Mouse (Mus musculus): Measurements from ENCODE around the gene Anln.

Anln gene

GRCm38 (mm10) chr9:22399021-22399420, 10.0 kb upstream of the Anln start:
- no peak for DNase-seq

DNA sequence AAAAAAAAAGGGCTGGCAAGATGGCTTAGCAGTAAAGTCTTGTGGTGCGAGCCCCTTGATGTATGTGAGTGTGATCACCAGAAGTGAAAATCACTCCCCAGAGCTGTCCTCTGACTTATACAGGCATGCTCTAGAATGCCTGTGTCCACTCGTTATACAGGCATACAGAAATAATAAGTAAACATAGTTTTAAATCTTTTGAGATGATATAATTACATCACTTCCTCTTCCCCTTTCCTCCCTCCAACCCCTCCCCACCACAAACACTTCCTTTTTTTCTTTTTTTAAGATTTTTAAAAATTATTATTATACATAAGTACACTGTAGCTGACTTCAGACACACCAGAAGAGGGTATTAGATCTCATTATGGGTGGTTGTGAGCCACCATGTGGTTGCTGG, 5.7 kb upstream of the Anln start:
- no peak for DNase-seq

GRCm38 (mm10) chr9:22390390-22390789, 1.4 kb upstream of the Anln start:
- DNase-seq, result no peak

DNA sequence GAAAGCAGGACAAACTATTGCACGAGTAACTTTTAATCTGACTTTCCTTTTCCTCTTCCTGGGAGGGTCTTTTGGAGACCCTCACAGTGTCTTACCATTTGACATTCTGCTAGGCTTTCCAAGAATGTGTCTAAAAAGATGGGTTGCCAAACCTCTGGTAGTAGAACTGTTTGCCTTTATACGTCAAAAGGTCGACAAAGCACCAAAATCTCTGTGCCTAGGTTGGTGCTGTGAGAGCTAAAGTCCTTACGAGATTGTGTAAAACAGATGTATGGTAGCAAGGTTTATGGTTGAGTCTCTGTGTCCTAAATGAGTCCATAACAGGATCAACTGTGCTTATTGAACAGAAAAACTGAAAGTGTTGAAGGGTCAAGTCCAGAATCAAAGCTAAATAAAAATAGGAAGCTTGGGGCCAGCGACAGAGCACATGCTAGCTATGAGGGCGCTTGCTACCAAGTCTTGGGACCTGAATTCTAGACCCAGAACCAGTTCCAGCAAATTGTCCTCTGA, 803 bp upstream of the Anln start:
- DNase-seq, result no peak

DNA sequence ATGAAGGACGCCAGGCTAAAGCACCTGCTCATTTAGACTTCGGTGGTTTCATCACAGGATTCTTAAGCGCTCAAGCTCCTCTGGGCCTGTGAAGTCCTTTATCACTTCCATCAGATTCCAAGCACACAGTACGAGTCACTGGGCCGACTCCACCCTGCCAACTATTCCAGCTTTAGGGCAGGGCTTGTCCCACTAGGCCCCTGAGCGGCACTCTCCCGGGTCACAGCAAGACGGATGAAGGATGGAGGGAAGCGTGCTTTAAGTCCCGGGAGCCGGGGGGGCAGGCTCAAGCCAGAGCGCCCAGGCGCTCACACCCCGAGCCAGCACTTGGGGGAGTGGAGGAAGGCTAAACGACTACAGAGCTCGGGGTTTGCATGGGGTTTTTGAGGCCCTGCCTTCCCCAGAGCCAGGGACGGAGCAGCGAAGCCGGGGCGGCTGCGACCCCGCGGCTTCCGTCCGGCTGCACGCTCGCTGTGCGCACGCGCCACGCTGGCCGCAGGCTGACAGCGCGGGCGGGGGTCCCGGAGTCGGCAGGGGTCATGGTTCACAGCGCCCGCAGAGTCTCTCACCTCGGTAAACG, 497 bp downstream of the Anln start:
- DNase-seq, result no peak

DNA sequence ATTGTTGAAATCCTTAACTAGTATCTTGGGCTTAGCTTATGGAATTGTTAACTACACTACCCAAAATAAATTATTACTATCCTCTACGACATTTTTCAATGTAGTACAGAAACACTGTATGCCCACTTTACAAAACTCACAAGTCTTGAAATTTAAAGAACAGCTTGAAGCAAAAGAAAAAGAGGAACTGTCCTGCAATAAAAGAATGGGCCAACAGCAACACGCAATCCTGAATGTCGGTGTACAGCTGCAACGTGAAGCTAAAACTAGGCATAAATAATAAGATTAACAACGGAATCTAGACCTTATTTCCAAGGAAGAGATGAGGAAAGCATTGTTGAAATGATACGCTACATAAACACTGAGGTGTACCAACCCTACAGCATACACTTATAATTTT, 1.1 kb downstream of the Anln start:
- no peak for DNase-seq

- DNase-seq, result no peak
Observed at GRCm38 (mm10) chr9:22385890-22386289, 3.1 kb downstream of the Anln start.

DNA sequence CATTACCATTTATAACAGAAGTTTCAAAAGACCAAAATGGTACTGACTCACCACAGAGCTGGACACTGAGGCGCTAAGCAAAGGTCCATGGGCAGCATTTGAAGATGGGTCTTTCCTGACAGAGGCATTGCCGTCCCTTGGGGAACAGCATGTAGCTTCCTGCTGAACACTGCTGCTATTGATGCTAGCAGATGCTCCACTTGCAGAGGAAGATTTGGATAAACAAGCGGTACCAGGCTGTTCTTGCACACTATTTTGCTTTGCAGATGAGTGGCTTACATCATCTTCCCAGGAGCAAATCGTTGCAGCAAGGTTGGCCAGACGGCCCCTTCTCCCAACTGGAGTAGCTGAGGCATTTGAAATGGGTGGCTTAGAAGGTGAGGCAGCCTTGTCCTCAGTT, 12.9 kb downstream of the Anln start:
- no peak for DNase-seq

DNA sequence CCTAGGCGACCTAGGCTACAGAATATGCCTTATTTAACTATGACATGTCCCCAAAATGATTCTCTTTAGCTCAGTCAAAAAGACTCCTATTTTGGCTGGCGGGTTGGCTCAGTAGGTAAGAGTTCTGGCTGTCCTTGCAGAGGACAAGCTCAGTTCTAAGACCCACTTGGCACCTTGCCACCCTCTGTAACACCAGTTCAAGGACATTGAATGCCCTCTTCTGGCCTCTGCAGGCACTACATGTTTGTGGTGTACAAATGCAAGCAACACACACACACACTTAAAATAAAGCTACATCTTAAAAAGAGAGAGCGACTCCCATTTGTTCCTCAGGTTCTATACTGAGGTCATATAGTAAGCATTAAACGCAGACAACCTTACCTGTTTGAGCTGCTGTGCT, 16.2 kb downstream of the Anln start:
- DNase-seq, result peak; percentile 9 to 16

- DNase-seq, result no peak
Observed at GRCm38 (mm10) chr9:22368030-22368429, 21.0 kb downstream of the Anln start.

GRCm38 (mm10) chr9:22366621-22367020, 22.4 kb downstream of the Anln start:
- DNase-seq, result no peak

- DNase-seq, result no peak
Observed at GRCm38 (mm10) chr9:22366221-22366620, 22.8 kb downstream of the Anln start.

DNA sequence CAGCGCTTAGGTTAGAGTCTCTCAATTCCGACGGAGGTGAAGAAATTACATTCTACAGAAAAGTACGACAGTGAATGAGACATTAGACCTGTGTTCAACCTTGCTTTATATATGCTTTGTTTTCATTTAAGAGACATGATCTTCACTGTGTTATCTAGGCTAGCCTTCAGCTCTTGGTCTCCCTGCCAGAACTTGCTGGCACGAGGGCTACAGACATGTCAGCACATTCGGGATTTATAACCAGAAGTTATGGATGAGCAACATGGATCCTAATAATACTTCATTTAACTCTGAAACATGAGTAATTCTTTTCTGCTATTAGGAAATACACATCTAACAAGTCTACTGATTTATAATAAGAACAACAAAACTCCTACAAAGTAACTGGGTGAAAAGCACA, 28.1 kb downstream of the Anln start:
- no peak for DNase-seq

- DNase-seq, result no peak
Observed at GRCm38 (mm10) chr9:22355919-22356318, 33.1 kb downstream of the Anln start.

- no peak for DNase-seq
Observed at GRCm38 (mm10) chr9:22353901-22354300, 35.1 kb downstream of the Anln start.

DNA sequence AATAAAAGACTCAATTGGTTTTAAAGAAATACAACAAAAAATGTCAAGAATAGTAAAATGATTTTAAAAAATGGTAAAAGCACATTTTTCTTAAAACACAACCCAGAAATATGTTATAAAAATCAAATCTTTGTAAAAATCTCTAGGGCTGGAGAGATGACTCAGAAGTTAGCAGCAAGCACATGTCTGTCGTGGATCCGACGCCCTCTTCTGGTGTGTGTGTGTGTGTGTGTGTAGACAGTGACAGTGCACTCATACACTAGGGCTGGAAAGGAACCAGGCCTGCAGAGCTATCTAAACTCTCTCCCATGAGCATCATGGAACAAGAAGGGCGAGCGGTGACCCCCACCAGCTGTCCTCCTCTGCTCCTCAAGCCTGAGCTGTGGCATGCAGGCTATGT, 35.5 kb downstream of the Anln start:
- no peak for DNase-seq

- no peak for DNase-seq
Observed at GRCm38 (mm10) chr9:22340331-22340730, 48.7 kb downstream of the Anln start.

GRCm38 (mm10) chr9:22337217-22337616, 51.8 kb downstream of the Anln start:
- no peak for DNase-seq

- peak; percentile 89 to 91 for DNase-seq
Observed at GRCm38 (mm10) chr9:22327475-22328387, 61.3 kb downstream of the Anln start.

GRCm38 (mm10) chr9:22327099-22327474, 61.9 kb downstream of the Anln start:
- peak in 1 of 2 experiments; percentile 9 for DNase-seq

DNA sequence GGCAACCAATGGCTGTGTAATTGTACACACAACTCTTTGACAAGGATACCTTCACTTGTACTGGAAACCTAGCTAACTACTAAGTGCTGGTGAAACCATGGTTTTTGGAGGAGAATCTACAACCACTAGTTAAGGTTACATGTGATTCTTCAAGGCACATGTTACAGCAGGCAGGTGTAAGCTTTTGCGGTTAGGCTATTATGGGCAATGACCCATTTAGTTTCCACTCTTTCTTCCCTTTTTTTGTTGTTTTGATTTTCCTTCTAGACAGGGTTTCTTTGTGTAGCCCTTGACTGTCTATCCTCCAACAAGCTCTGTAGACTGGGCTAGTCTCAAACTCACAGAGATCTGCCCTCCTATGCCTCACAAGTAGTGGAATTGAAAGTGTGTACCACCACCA, 64.4 kb downstream of the Anln start:
- no peak for DNase-seq

GRCm38 (mm10) chr9:22322381-22323211, 66.4 kb downstream of the Anln start:
- DNase-seq, result no peak

GRCm38 (mm10) chr9:22319109-22319508, 69.9 kb downstream of the Anln start:
- no peak for DNase-seq

Data from thymus, postnatal 36 days (tissue).